Mouse (Mus musculus) testis, adult 2 months (tissue): Measurements from ENCODE around the gene Slc16a10.

ENCODE experiments used
- CTCF ChIP-seq: fragments of 200-500 bp; IDR thresholded peaks from 2 replicates; pipeline ENCODE4 v1.5.1; 2012; ENCODE audit warnings: low read depth, mild to moderate bottlenecking, inconsistent platforms, low read length, moderate library complexity; ENCODE audit not compliant: control insufficient read depth, insufficient read depth, insufficient replicate concordance
- POLR2A ChIP-seq: fragments of 200-500 bp; IDR thresholded peaks from 2 replicates; pipeline ENCODE4 v1.6.1; 2012; ENCODE audit warnings: low read depth, mild to moderate bottlenecking, inconsistent platforms, low read length, moderate library complexity; ENCODE audit not compliant: control insufficient read depth

DNA sequence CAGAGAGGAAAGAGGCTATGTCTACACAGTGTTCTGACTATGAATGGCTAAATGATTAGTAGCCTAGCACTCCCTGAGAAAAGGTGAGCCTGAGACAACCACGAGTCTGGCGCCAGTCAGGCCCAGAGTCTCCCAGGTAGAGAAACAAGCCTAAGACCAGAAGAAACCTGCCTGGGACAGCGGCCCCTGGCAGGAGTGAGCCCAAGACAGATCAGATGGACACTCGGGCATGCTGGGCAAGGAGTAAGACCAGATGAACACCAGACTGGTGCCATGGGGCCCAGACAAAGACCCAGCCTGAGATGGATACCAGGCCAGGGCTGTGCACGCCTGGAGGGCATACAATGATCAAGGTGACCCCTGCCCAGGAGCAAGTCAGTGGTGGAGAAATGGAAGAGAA lies 32.5 kb downstream of the Slc16a10 start:
- TF ChIP-seq CTCF (no peak), POLR2A (no peak)
